Mouse (Mus musculus) heart, embryonic 14.5 days (tissue): Measurements from ENCODE around the gene Phactr3. TPM values are rescaled to one million over a fixed set of nuclear protein-coding genes. Genes with fewer than 3 reads are reported as not detected.

Source experiments
- ATAC-seq: fragments of 200-750 bp; cut with Nextera tagmentation; 2 replicates; pipeline ENCODE4 v1.8.0; 2017; ENCODE audit warnings: low read depth, moderate TSS enrichment; ENCODE audit not compliant: insufficient number of reproducible peaks, insufficient read depth, low FRiP score
- H3K27ac ChIP-seq, 2 experiments: fragments of 200-500 bp in 1 of 2; fragments of 300-500 bp in 1 of 2; sonication (generic) in 1 of 2; replicated peaks in 1 of 2; 2 replicates each; pipeline ENCODE4 v1.5.1; 2012 to 2014; ENCODE audit warnings: low read depth in 2 of 2, low read length in 2 of 2, control low read depth in 1 of 2, mild to moderate bottlenecking in 1 of 2, mixed read lengths in 1 of 2; ENCODE audit not compliant: control insufficient read depth in 1 of 2, insufficient read depth in 1 of 2
- H3K27me3 ChIP-seq: fragments of 300-500 bp; sonication (generic); 2 replicates; pipeline ENCODE4 v1.6.1; 2014; ENCODE audit warnings: mild to moderate bottlenecking, low read length, control low read depth; ENCODE audit not compliant: control insufficient read depth, insufficient read depth
- H3K36me3 ChIP-seq: fragments of 300-500 bp; sonication (generic); 2 replicates; pipeline ENCODE4 v1.6.1; 2014; ENCODE audit warnings: mild to moderate bottlenecking, control low read depth, low read length, mixed read lengths; ENCODE audit not compliant: control insufficient read depth, insufficient read depth
- H3K4me1 ChIP-seq, 2 experiments: fragments of 200-500 bp in 1 of 2; fragments of 300-500 bp in 1 of 2; sonication (generic) in 1 of 2; 2 replicates each; pipeline ENCODE4 v1.6.1; 2012 to 2014; ENCODE audit warnings: low read length in 2 of 2, control low read depth in 1 of 2, mixed read lengths in 1 of 2; ENCODE audit not compliant: control insufficient read depth in 2 of 2, insufficient read depth in 2 of 2
- H3K4me2 ChIP-seq: fragments of 300-500 bp; sonication (generic); 2 replicates; pipeline ENCODE4 v1.6.1; 2014; ENCODE audit warnings: mild to moderate bottlenecking, low read length
- H3K4me3 ChIP-seq, 2 experiments: fragments of 200-500 bp in 1 of 2; fragments of 300-500 bp in 1 of 2; sonication (generic) in 1 of 2; 2 replicates each; pipeline ENCODE4 v1.5.1; 2012 to 2014; ENCODE audit warnings: low read length in 2 of 2, mild to moderate bottlenecking in 2 of 2, control low read depth in 1 of 2, low read depth in 1 of 2, moderate library complexity in 1 of 2; ENCODE audit not compliant: control insufficient read depth in 1 of 2, insufficient read depth in 1 of 2
- H3K9ac ChIP-seq: fragments of 300-500 bp; sonication (generic); 2 replicates; pipeline ENCODE4 v1.6.1; 2014; ENCODE audit warnings: mild to moderate bottlenecking, low read length
- H3K9me3 ChIP-seq: fragments of 300-500 bp; sonication (generic); 2 replicates; pipeline ENCODE4 v1.6.1; 2016; ENCODE audit warnings: low read length, control low read depth; ENCODE audit not compliant: control insufficient read depth
- WGBS: fragments of 180-500 bp; shearing (Covaris S2); extraction: QIAGEN DNeasy Blood & Tissue Kit; methylation state at CpG from one replicate; pipeline ENCODE4 v1.1.7; 2014; 5-methylcytosine and 5-hydroxymethylcytosine counted together
- polyA plus RNA-seq: library from polyadenylated mRNA; unstranded; fragments of >200 nt; fragmentation: Nextera tagmentation; extraction: Ambion mirVana; gene quantifications from 2 replicates; pipeline ENCODE4 v1.2.1, GENCODE M21; 2014

Gene Phactr3
- polyA plus RNA-seq, 1 experiment from 2014 or later: 11.1 TPM

DNA sequence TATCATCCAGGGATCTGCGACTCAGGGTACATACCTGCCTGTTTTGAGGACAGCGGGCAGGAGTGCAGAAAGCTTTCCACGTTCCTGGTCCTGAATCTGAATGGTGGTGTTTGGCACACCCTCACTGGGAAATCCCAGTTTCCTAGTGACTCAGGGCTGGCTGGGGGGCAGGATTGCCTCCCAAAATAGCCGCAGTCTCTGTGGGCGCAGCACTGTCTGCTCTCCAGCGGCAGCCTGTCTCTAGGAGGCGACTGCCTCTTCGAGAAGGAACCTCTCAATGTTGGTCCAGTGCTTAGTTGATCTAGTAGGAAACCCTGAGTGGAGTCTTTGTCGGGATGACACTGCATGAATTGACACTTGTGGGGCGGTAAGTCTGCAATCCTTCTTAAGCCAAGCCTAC is 202.5 kb downstream of the Phactr3 start:
- WGBS: 47% methylated on average over 10 of the region's 10 CpGs
- no peak for ATAC-seq
- H3K9me3 ChIP-seq: no peaks in the 10 kb centered on the region
- H3K4me2 ChIP-seq: no peak overlapping the region
- H3K9ac ChIP-seq: no peak overlapping the region
- no peaks in the 10 kb centered on the region for H3K36me3 ChIP-seq
- H3K4me3 ChIP-seq: no peak overlapping the region
- H3K27me3 ChIP-seq: no peaks in the 10 kb centered on the region
- no peak overlapping the region for H3K27ac ChIP-seq
- peaks cover 3 to 6% of the 10 kb centered on the region in 2 experiments; a peak in 2 of 4 replicates for H3K4me1 ChIP-seq

DNA sequence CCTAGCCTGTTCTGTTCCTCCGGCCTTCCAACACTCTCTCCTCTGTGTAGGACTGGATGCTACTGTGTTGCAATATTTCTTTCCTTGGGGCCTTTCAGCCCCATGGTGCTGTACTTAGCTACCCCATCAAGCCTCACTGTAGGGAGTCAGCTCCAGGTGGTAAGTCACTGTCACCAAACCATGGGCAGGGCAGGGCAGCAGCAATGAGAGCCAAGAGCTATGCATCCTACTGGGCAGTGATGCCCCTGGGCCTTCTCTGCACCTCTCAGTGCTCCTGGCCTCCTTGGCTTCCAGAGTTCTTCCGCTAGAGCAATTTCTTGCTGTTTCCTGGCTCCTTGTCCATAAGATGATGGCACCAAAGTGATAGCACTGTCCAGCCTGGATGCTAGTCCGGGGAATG is 205.6 kb downstream of the Phactr3 start:
- Histone ChIP-seq H3K9ac (no peak overlapping the region), H3K27ac (no peak overlapping the region), H3K4me1 (peaks cover 4 to 24% of the 10 kb centered on the region in 2 experiments), H3K27me3 (no peaks in the 10 kb centered on the region), H3K9me3 (no peaks in the 10 kb centered on the region), H3K36me3 (no peaks in the 10 kb centered on the region), H3K4me2 (no peak overlapping the region), H3K4me3 (no peak overlapping the region)
- no peak for ATAC-seq
- 79% methylated on average over 3 of the region's 3 CpGs for WGBS

DNA sequence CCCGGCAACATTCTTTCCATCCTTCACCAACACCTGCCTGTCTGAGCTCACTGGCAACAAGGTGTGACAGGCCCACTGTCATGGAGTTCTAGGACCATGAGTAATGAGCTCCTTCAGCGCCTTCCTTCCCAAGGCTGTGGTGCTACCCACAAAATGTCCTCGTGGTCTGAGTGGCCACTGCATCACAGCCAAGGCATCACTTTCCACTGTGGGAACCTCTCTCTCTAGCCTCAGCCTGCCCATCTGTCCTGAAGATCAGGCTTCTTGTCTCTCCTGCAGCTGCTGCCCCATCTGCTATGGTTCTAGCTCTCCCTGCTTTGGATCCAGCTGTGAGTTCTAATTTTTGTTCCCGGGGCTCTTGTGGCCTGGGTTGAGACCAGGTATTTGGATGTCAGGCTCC is 206.0 kb downstream of the Phactr3 start:
- WGBS: 78% methylated on average over 4 of the region's 4 CpGs
- Histone ChIP-seq H3K4me2 (no peak overlapping the region), H3K27me3 (no peaks in the 10 kb centered on the region), H3K9ac (no peak overlapping the region), H3K9me3 (no peaks in the 10 kb centered on the region), H3K36me3 (no peaks in the 10 kb centered on the region), H3K27ac (no peak overlapping the region), H3K4me1 (peaks cover 4 to 29% of the 10 kb centered on the region in 2 experiments), H3K4me3 (no peak overlapping the region)
- ATAC-seq: no peak

DNA sequence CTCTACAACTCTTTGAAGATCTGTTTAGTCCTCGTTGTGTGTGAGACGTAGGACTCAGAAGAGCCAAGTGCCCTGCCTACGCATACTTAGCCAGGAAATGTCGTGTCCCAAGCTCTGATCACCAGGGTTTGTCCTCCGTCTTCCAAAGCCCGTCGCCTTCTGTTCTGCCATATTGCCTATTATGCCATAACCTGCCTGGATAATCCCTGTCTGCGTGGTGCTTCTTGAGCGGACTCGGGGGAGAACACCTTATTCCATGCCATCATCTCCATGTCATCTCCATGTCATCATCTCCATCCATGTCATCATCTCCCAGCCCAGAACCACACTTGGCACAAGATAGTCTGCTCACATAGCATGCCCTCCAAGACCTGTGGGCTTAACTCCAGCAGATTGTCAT is 207.3 kb downstream of the Phactr3 start:
- H3K27ac ChIP-seq: no peak overlapping the region
- H3K36me3 ChIP-seq: no peaks in the 10 kb centered on the region
- no peaks in the 10 kb centered on the region for H3K9me3 ChIP-seq
- H3K27me3 ChIP-seq: no peaks in the 10 kb centered on the region
- no peak overlapping the region for H3K9ac ChIP-seq
- WGBS: 88% methylated on average over 10 of the region's 10 CpGs
- no peak for ATAC-seq
- no peak overlapping the region for H3K4me2 ChIP-seq
- H3K4me1 ChIP-seq: peaks cover 3 to 29% of the 10 kb centered on the region in 2 experiments
- H3K4me3 ChIP-seq: no peak overlapping the region

DNA sequence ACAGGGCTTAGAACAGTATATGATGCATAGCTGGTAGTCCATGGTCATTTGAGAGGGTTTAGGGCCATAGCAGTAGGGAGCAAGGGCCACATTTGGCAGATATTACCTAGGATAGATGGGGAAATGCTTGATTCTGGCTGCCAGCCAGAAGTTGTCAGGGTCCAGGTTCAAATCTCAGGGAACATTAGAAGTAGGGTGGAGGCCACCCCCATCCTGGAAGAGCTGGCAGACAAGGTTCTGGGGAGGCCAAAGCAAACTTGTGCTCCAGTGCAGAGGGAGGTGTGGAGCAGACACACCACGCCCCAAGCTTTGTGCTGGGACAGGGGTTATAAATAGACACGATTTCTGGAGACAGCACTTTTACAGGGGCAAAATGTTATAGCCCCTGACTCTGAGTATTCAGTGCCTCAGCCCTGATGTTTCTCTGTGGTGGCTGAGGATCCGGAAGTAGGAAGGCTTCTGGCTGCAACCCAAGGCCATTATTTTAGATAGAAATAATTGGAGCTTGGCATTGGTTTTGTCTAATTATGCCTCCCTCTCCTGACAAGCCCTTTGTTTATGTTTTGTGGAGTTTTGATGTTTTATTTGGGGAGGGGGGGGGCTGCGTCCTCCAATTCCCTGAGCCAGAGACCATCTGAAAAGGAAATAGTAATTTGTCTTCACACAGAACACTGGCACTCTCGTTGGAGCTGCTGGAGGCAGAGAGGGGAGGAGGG is 208.1 kb downstream of the Phactr3 start:
- Histone ChIP-seq H3K27me3 (no peaks in the 10 kb centered on the region), H3K4me3 (0 out of 4 replicates have a peak overlapping the region, but pooled peaks of 1 of the 2 experiments have one; percentile 7), H3K9me3 (no peaks in the 10 kb centered on the region), H3K4me2 (peak overlapping the region; percentile 61), H3K27ac (peak overlapping the region; percentile 21 to 56; a peak in 3 of 4 replicates), H3K36me3 (no peaks in the 10 kb centered on the region), H3K9ac (no peak overlapping the region), H3K4me1 (peaks cover 2 to 24% of the 10 kb centered on the region in 2 experiments; a peak in 3 of 4 replicates)
- peak; percentile 57; the same call in 1 of the 2 replicates for ATAC-seq
- WGBS: 12% methylated on average over 5 of the region's 5 CpGs

DNA sequence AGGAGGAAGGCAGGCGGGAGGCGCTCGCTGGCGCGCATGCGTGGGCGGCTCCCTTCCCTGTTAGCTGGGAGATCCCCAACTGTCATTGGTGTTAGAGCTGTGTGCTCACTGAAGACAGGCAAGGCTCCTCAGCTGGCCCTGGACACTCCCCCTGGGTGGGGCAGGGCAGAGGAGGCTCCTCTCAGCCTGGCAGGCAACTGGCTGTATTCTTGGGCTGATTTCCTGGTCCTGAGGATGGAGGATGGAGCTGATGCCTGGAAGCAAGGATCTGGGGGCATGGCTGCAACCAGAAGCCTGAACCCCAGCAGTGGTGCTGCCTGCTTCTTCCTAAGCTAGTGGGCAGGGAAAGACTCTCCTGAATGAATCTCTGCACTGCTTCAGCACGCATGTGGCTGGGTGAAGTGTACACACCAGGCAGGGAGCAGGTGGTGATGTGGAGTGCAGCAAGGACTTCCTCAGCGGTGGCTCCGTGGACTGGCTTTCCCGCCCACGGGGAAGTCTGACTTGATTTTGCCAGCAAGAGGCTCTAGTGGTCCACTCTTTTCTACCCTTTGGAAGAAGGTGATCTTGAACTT is 208.8 kb downstream of the Phactr3 start:
- Histone ChIP-seq H3K4me3 (peak overlapping the region; percentile 7 to 14; a peak in 1 of 4 replicates), H3K4me1 (peaks cover 2 to 24% of the 10 kb centered on the region in 2 experiments; a peak in 3 of 4 replicates), H3K9me3 (no peaks in the 10 kb centered on the region), H3K27me3 (no peaks in the 10 kb centered on the region), H3K36me3 (no peaks in the 10 kb centered on the region), H3K4me2 (peak overlapping the region; percentile 61), H3K9ac (no peak overlapping the region), H3K27ac (peak overlapping the region in 1 of 2 experiments; percentile 29; a peak in 1 of 4 replicates)
- peak; percentile 66 for ATAC-seq
- WGBS: 9% methylated on average over 11 of the region's 12 CpGs

DNA sequence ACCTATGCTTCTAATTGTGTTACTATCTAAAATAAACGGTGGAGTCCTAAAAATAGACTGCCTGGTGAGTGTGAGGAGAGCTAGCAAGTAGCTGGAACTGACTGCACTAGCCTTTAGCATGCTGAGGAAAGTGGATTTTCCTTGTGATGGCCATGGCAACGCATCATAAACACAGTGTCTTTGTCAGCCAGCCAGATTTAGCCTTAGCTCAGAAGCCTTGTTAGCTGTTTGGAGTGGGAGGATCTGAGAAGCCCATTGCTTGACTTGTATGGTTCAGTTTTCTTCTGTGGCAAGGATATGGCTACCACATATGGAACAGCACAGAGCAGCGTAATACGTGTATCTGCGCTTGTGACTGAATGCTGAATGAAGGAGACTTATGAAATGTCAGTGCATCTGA is 210.8 kb downstream of the Phactr3 start:
- Histone ChIP-seq H3K4me3 (no peak overlapping the region), H3K9ac (no peak overlapping the region), H3K36me3 (no peaks in the 10 kb centered on the region), H3K27me3 (no peaks in the 10 kb centered on the region), H3K4me1 (peaks cover 2 to 24% of the 10 kb centered on the region in 2 experiments; a peak in 3 of 4 replicates), H3K27ac (0 out of 4 replicates have a peak overlapping the region, but pooled peaks of 1 of the 2 experiments have one; percentile 35), H3K4me2 (peak overlapping the region; percentile 61), H3K9me3 (no peaks in the 10 kb centered on the region)
- no peak for ATAC-seq
- WGBS: 54% methylated on average over 5 of the region's 5 CpGs
